Mouse (Mus musculus) limb, embryonic 14.5 days (tissue): ENCODE data around the gene Ckap2l. TPM values are rescaled to one million over a fixed set of nuclear protein-coding genes. Genes with fewer than 3 reads are reported as not detected.

Experiments used
- ATAC-seq: fragments of 200-750 bp; cut with Nextera tagmentation; 2 replicates; pipeline ENCODE4 v1.8.0; 2017; ENCODE audit warnings: low read depth, moderate number of reproducible peaks, moderate TSS enrichment; ENCODE audit not compliant: low FRiP score
- DNase-seq: peaks from one replicate; pipeline ENCODE4 v3.0.0-alpha.2; 2015; ENCODE audit warnings: low spot score
- H3K27ac ChIP-seq: fragments of 300-500 bp; sonication (generic); replicated peaks from 2 replicates; pipeline ENCODE4 v1.5.1; 2014; ENCODE audit warnings: low read depth, mild to moderate bottlenecking, low read length, moderate library complexity, mixed read lengths
- H3K27me3 ChIP-seq: fragments of 300-500 bp; sonication (generic); 2 replicates; pipeline ENCODE4 v1.6.1; 2014; ENCODE audit warnings: low read length, mixed read lengths; ENCODE audit not compliant: control insufficient read depth, insufficient read depth
- H3K36me3 ChIP-seq: fragments of 300-500 bp; sonication (generic); 2 replicates; pipeline ENCODE4 v1.6.1; 2014; ENCODE audit warnings: mild to moderate bottlenecking, low read length, moderate library complexity, mixed read lengths; ENCODE audit not compliant: control insufficient read depth, insufficient read depth
- H3K4me1 ChIP-seq: fragments of 300-500 bp; sonication (generic); 2 replicates; pipeline ENCODE4 v1.6.1; 2014; ENCODE audit warnings: antibody characterized with exemption, low read length, mixed read lengths; ENCODE audit not compliant: control insufficient read depth, insufficient read depth
- H3K4me2 ChIP-seq: fragments of 300-500 bp; sonication (generic); replicated peaks from 2 replicates; pipeline ENCODE4 v1.6.1; 2014; ENCODE audit warnings: low read depth, mild to moderate bottlenecking, low read length, moderate library complexity; ENCODE audit not compliant: severe bottlenecking
- H3K4me3 ChIP-seq: fragments of 300-500 bp; sonication (generic); replicated peaks from 2 replicates; pipeline ENCODE4 v1.5.1; 2014; ENCODE audit warnings: low read length
- H3K9ac ChIP-seq: fragments of 300-500 bp; sonication (generic); 2 replicates; pipeline ENCODE4 v1.6.1; 2014; ENCODE audit warnings: mild to moderate bottlenecking, low read depth, low read length, moderate library complexity; ENCODE audit not compliant: severe bottlenecking
- H3K9me3 ChIP-seq: fragments of 300-500 bp; sonication (generic); 2 replicates; pipeline ENCODE4 v1.6.1; 2016; ENCODE audit warnings: low read length; ENCODE audit not compliant: control insufficient read depth
- POLR2A ChIP-seq: fragments of 200-500 bp; IDR thresholded peaks from 2 replicates; pipeline ENCODE4 v1.8.0; 2012; ENCODE audit warnings: inconsistent platforms, mild to moderate bottlenecking, moderate library complexity, borderline replicate concordance; ENCODE audit not compliant: insufficient read depth, insufficient read length; ENCODE audit errors: extremely low read depth
- WGBS: fragments of 180-500 bp; shearing (Covaris S2); extraction: QIAGEN DNeasy Blood & Tissue Kit; methylation state at CpG from one replicate; pipeline ENCODE4 v1.1.7; 2014; 5-methylcytosine and 5-hydroxymethylcytosine counted together
- polyA plus RNA-seq, 2 experiments: library from polyadenylated mRNA; depleted of rRNA in 1 of 2; stranded (reverse) in 1 of 2; unstranded in 1 of 2; fragments of >200 nt; fragmentation: Nextera tagmentation in 1 of 2; extraction: Ambion mirVana in 1 of 2; gene quantifications; 2 replicates each; pipeline versions ENCODE4 v1.2.1 to v1.2.3; 2012 to 2014

Gene Ckap2l
- polyA plus RNA-seq, 2 experiments: 18.1 to 49.8 TPM

DNA sequence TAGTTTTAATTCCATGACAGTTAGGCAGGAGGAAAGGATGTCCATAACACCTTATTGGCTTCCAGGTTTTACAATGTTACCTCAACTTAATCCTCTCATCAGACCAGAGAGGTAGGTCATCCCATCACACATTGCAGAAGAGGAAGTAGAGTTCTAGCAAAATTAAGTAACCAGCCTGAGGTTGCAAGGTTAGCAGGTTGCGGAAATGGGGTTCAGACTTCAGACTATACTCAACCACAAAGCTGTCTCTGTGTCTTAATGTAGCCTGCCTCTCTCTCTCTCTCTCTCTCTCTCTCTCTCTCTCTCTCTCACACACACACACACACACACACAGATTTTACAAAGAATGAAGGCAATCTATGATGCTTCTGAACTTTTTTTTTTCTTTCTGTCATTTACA, 16.9 kb upstream of the Ckap2l start:
- Histone ChIP-seq H3K36me3 (no peaks in the 10 kb centered on the region), H3K4me2 (no peak overlapping the region), H3K9me3 (no peaks in the 10 kb centered on the region), H3K9ac (no peak overlapping the region), H3K27me3 (no peaks in the 10 kb centered on the region), H3K4me1 (no peaks in the 10 kb centered on the region), H3K27ac (no peak overlapping the region), H3K4me3 (no peak overlapping the region)
- TF ChIP-seq POLR2A: no peak
- WGBS: 83% methylated on average over 1 of the region's 1 CpGs
- no peak for DNase-seq
- no peak for ATAC-seq

DNA sequence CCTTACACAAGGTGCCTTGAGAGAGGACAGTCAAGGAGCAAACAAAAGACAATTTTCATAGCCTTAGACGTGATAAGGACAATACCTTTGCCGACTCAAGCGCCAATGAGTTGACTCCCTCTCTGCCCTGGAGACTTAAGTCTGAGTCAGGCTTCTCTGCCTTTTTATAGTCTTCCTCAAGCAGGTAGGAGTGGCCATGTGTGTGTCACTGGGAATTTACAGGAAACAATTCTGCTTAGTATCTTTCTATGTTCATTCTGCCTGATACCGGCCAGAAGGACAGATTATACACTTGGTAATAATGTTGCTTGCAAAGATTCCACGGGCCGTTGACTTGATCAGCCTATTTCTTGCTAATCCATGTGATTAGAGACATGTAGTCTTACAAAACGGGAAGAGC, 12.8 kb upstream of the Ckap2l start, which contains the start of gene Il1a:
Gene Il1a (minus strand): TSS at position 137 of the 400 bp plus-strand sequence.
- H3K4me2 ChIP-seq: no peak within 1 kb of the TSS
- TF ChIP-seq POLR2A: no peak
- 84% methylated on average over 7 of the region's 7 CpGs for WGBS
- H3K9me3 ChIP-seq: no peaks in the 10 kb centered on the region
- H3K27me3 ChIP-seq: no peaks in the 10 kb centered on the region
- no peak within 1 kb of the TSS for H3K4me3 ChIP-seq
- H3K36me3 ChIP-seq: no peaks in the 10 kb centered on the region
- H3K27ac ChIP-seq: no peak within 1 kb of the TSS
- ATAC-seq (no peak), DNase-seq (no peak)
- no peak within 1 kb of the TSS for H3K9ac ChIP-seq
- no peaks in the 10 kb centered on the region for H3K4me1 ChIP-seq

DNA sequence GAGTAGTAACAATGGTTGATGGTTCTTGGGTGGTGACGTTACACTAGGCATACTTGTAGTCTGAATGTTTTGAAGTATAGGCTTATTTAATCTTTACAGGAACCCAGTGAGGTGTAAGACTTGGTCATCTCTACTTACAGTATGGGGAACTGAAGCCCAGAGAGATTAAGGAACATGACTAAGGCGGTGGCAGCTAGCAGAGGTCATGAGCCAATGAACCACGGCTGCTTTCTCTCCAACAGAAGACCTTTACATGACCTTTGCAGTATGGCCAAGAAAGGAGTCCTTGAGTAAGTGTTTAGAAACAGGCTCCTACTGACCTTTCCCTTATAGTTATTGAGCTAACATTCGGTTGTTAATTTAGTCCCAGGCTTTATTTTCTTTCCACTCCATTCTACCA, 9.0 kb upstream of the Ckap2l start:
- no peak for TF ChIP-seq POLR2A
- WGBS: 79% methylated on average over 4 of the region's 4 CpGs
- DNase-seq (no peak), ATAC-seq (no peak)
- no peak overlapping the region for H3K9ac ChIP-seq
- H3K9me3 ChIP-seq: no peaks in the 10 kb centered on the region
- H3K27me3 ChIP-seq: no peaks in the 10 kb centered on the region
- no peaks in the 10 kb centered on the region for H3K36me3 ChIP-seq
- no peak overlapping the region for H3K4me3 ChIP-seq
- no peaks in the 10 kb centered on the region for H3K4me1 ChIP-seq
- no peak overlapping the region for H3K27ac ChIP-seq
- H3K4me2 ChIP-seq: no peak overlapping the region

DNA sequence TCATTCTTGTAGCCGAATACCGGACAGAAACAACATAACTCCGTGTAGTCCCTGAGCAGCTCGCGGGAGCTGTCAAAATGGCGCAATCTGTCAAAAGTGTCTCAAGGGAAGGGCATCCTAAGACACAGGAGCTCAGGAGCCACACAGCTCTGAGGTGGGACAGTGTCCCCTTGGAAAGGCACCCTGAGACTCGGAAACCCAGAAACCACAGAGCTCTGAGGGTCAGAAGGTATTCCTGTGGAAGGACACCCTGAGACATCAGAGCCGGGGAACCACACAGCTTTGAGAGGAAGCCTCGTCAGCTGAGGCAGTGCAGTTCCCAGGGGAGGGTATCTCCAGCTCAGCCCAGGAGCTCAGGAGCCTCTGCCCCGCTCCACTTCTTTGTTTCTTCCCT, 574 bp upstream of the Ckap2l start:
- no peaks in the 10 kb centered on the region for H3K9me3 ChIP-seq
- no peaks in the 10 kb centered on the region; the same call in 1 of the 2 replicates for H3K36me3 ChIP-seq
- peak overlapping the region; percentile 85 for H3K4me3 ChIP-seq
- peak overlapping the region; percentile 92 for H3K4me2 ChIP-seq
- ATAC-seq (peak; percentile 27), DNase-seq (peak; percentile 32)
- H3K4me1 ChIP-seq: peaks cover 13% of the 10 kb centered on the region
- H3K9ac ChIP-seq: peak overlapping the region; percentile 70
- H3K27me3 ChIP-seq: no peaks in the 10 kb centered on the region
- H3K27ac ChIP-seq: peak overlapping the region; percentile 75
- TF ChIP-seq POLR2A: no peak
- 5% methylated on average over 10 of the region's 10 CpGs for WGBS

- DNase-seq (no peak), ATAC-seq (no peak)
- Histone ChIP-seq H3K4me3 (peak overlapping the region; percentile 85), H3K9me3 (no peaks in the 10 kb centered on the region), H3K4me2 (peak overlapping the region; percentile 78), H3K27ac (no peak overlapping the region), H3K27me3 (no peaks in the 10 kb centered on the region), H3K36me3 (no peaks in the 10 kb centered on the region; the same call in 1 of the 2 replicates), H3K4me1 (peaks cover 13% of the 10 kb centered on the region), H3K9ac (peak overlapping the region; percentile 75)
- no peak for TF ChIP-seq POLR2A
- WGBS: 68% methylated on average over 5 of the region's 5 CpGs
These were observed 926 bp downstream of the Ckap2l start for GRCm38 (mm10) chr2:129296086-129296485.

DNA sequence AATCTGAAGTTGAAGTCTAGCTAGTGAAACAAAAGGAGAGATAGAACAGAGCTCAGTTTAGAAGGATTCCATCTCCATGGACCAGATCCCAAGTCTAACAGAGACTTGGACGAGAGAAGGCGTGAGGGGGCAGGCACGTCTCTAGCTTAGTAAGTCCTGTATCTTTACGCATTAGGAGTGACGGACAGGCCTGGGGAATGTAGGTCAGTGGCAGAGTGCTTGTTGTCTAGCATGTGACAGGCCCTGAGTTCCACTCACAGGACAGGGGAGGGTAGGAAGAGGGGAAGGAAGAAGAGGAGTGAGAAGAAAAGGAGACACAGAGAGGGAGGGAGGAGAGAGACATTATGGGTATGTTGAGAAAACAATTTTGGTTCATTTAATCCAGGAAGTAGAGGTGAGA, 1.9 kb downstream of the Ckap2l start:
- Histone ChIP-seq H3K27ac (no peak overlapping the region), H3K4me1 (peaks cover 13% of the 10 kb centered on the region), H3K36me3 (peaks cover under 1% of the 10 kb centered on the region; the same call in 1 of the 2 replicates), H3K9ac (no peak overlapping the region), H3K4me2 (no peak overlapping the region), H3K4me3 (no peak overlapping the region), H3K27me3 (no peaks in the 10 kb centered on the region), H3K9me3 (no peaks in the 10 kb centered on the region)
- WGBS: 96% methylated on average over 5 of the region's 5 CpGs
- no peak for DNase-seq
- no peak for ATAC-seq
- TF ChIP-seq POLR2A: no peak
